Mouse (Mus musculus): ENCODE results near the gene Sh3pxd2a. TPM values are rescaled to one million over a fixed set of nuclear protein-coding genes. Genes with fewer than 3 reads are reported as not detected.

Gene Sh3pxd2a
- total RNA-seq (2012; rRNA removed) (3.7 and 3.9 TPM in 2 replicates), polyA plus RNA-seq (2012; ENCODE audit: insufficient read depth in 1 of 2, insufficient read length in 2 of 2, low read depth in 1 of 2, low replicate concordance in 2 of 2, missing spikeins in 1 of 2) (10 to 100 TPM in 1 of 2 experiments, not detected in 1; 11.3 TPM)

DNA sequence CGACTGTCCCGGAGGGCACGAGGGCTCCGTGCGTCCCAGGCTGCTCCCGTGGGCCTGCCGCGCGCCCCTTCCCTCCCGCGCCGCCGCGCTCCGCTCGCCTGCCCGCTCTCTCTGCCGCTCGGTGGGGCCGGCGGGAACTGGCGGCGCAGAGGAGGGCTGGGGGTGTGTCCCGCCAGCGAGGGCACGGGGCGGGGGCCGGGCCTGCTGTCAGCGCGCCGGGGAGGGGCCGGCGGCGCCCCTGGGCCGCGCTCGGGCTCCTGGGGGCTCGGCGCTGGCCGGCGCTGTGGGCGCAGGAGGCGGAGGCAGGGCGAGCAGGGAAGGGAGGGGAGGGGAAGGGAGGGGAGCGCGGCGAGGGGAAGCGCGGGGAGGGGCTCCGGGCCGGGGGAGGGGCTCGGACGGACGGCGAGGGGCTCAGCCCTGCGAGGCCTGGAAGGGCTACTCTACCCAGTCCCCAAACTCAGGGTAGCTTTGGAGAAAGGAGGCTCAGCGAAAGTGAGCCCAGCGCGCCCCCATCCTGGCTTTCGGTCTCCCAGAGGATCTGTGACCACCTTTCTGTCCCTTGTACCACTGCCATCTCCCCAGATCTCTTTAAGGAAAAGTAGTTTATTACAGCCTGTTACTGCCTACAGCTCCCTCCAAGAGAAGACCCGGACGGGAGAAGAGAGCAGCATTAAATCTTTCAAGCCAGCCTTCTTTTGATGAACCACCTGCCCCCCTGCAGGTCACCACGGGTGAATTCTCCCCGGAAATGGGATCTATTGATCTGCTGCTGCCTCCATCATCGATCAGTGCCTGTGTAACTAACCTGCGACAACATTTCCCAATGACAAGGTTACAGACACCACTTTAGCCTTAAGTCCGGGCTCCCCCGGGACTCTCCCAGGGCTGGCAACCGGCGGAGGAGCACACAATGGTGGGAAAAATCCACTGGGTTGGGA lies at the start of gene Sh3pxd2a:
TSS of gene Sh3pxd2a (minus strand) at position 98 of the 938 bp plus-strand sequence.
- Histone ChIP-seq H3K27ac (ENCODE audit: control insufficient read depth, low read depth, low read length) (no peak within 1 kb of the TSS), H3K9ac (ENCODE audit: control insufficient read depth, low read depth, low read length, poor library complexity, severe bottlenecking) (no peak within 1 kb of the TSS), H3K9me3 (replicated peaks; ENCODE audit: insufficient read depth, low read length) (no peaks in the 10 kb centered on the region), H3K27me3 (ENCODE audit: control insufficient read depth in 1 of 2, insufficient read depth in 2 of 2, low read length in 2 of 2) (no peaks in the 10 kb centered on the region), H3K4me3 (ENCODE audit: control insufficient read depth in 1 of 2, insufficient read depth in 1 of 2, low read depth in 2 of 2, low read length in 2 of 2) (no peak within 1 kb of the TSS), H3K4me1 (ENCODE audit: control insufficient read depth in 1 of 2, insufficient read depth in 2 of 2, low read length in 2 of 2) (no peaks in the 10 kb centered on the region), H3K36me3 (ENCODE audit: control insufficient read depth in 1 of 2, insufficient read depth in 2 of 2, low read length in 2 of 2) (no peaks in the 10 kb centered on the region), H3K79me2 (ENCODE audit: control insufficient read depth, insufficient read depth, low read length, poor library complexity) (no peaks in the 10 kb centered on the region)
- TF ChIP-seq NRF1 (IDR thresholded peaks at IDR 0.05; ENCODE audit: insufficient read depth, low read depth, low read length, poor library complexity, severe bottlenecking): no peak
- no peak for TF ChIP-seq GABPA (IDR thresholded peaks at IDR 0.05; ENCODE audit: low read depth, low read length)
- TF ChIP-seq MAZ (IDR thresholded peaks at IDR 0.05; ENCODE audit: low read depth, low read length): no peak
- TF ChIP-seq USF2 (IDR thresholded peaks at IDR 0.05; ENCODE audit: borderline replicate concordance in 1 of 2, insufficient read depth in 1 of 2, low read depth in 1 of 2, low read length in 2 of 2): no peak
- TF ChIP-seq POLR2AphosphoS5 (IDR thresholded peaks at IDR 0.05; ENCODE audit: borderline replicate concordance, low read depth, low read length): no peak
- no peak for TF ChIP-seq SIN3A (IDR thresholded peaks at IDR 0.05; ENCODE audit: low read length)
- TF ChIP-seq TAL1 (IDR thresholded peaks at IDR 0.05; ENCODE audit: low read length): no peak
- TF ChIP-seq MYB (IDR thresholded peaks at IDR 0.05; ENCODE audit: low read depth, low read length): no peak
- no peak for DNase-seq (ENCODE audit: low read depth, low spot score)

DNA sequence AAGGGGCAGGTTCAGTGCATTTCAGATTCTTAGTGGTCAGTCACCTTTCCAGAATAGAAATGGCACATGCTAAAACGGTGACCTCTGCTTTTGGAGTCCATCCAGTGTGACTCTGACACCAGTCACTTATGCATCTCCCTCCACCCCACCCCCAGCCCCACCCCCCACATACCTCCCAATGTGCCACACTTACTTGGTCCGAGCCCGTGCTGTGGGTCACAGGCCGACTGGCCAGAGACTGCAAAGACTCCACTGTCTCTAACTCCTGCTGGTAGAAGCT lies 49.4 kb upstream of the Sh3pxd2a start:
- TF ChIP-seq HCFC1 (IDR thresholded peaks at IDR 0.05; ENCODE audit: low read depth, low read length) (no peak), MAZ (IDR thresholded peaks at IDR 0.05; ENCODE audit: low read depth, low read length) (no peak), ZKSCAN1 (IDR thresholded peaks at IDR 0.05; ENCODE audit: low read depth, low read length) (no peak), MEF2A (IDR thresholded peaks at IDR 0.05; ENCODE audit: extremely low read depth, insufficient replicate concordance, low read depth, low read length, poor library complexity, severe bottlenecking) (no peak), CTCF (IDR thresholded peaks at IDR 0.05 in 2 of 3, conservative IDR thresholded peaks at IDR 0.05 in 1 of 3; ENCODE audit: control insufficient read depth in 1 of 3, insufficient read depth in 1 of 3, low read depth in 2 of 3, low read length in 3 of 3, poor library complexity in 1 of 3, severe bottlenecking in 1 of 3) (no peak), UBTF (IDR thresholded peaks at IDR 0.05; ENCODE audit: borderline replicate concordance, insufficient read depth, low read depth, low read length) (no peak), ETS1 (IDR thresholded peaks at IDR 0.05; ENCODE audit: low read depth, low read length) (no peak), TBP (IDR thresholded peaks at IDR 0.05; ENCODE audit: low read depth, low read length) (no peak), RCOR1 (IDR thresholded peaks at IDR 0.05; ENCODE audit: low read depth, low read length) (no peak), NELFE (IDR thresholded peaks at IDR 0.05; ENCODE audit: low read depth, low read length) (no peak), SIN3A (IDR thresholded peaks at IDR 0.05; ENCODE audit: low read length) (no peak), CHD2 (IDR thresholded peaks at IDR 0.05; ENCODE audit: low read length) (no peak), TAL1 (IDR thresholded peaks at IDR 0.05; ENCODE audit: low read length) (no peak)
- H3K27ac ChIP-seq (ENCODE audit: control insufficient read depth, low read depth, low read length): no peak overlapping the region
- H3K36me3 ChIP-seq (ENCODE audit: control insufficient read depth in 1 of 2, insufficient read depth in 2 of 2, low read length in 2 of 2): peaks cover 0 to 32% of the 10 kb centered on the region in 2 experiments; a peak in 2 of 4 replicates

More for the DNA sequence above, 49.4 kb upstream of the Sh3pxd2a start:
- Histone ChIP-seq H3K9me3 (replicated peaks; ENCODE audit: insufficient read depth, low read length) (no peaks in the 10 kb centered on the region), H3K4me3 (ENCODE audit: control insufficient read depth in 1 of 2, insufficient read depth in 1 of 2, low read depth in 2 of 2, low read length in 2 of 2) (no peak overlapping the region), H3K27me3 (ENCODE audit: control insufficient read depth in 1 of 2, insufficient read depth in 2 of 2, low read length in 2 of 2) (no peaks in the 10 kb centered on the region), H3K9ac (ENCODE audit: control insufficient read depth, low read depth, low read length, poor library complexity, severe bottlenecking) (no peak overlapping the region), H3K4me1 (ENCODE audit: control insufficient read depth in 1 of 2, insufficient read depth in 2 of 2, low read length in 2 of 2) (peaks cover 25 to 35% of the 10 kb centered on the region in 2 experiments), H3K79me2 (ENCODE audit: control insufficient read depth, insufficient read depth, low read length, poor library complexity) (peaks cover 3% of the 10 kb centered on the region; the same call in 1 of the 2 replicates)
- DNase-seq (ENCODE audit: low read depth, low spot score): no peak
